Mouse (Mus musculus): ENCODE results near the gene Bmyc.
"Not testable (repeated sequence)": the region's sequence is repeated elsewhere in the genome, so short reads cannot be mapped to it uniquely, and the experiment has no call there.

Bmyc gene

GRCm38 (mm10) chr2:25733199-25733930 is 26.8 kb downstream of the Bmyc start:
- no peak for DNase-seq (ENCODE audit: low read depth, low spot score)

- DNase-seq (ENCODE audit: low read depth, low spot score), result not testable (repeated sequence)
Measured at GRCm38 (mm10) chr2:25736709-25737108, 30.2 kb downstream of the Bmyc start, which contains the start of gene Obp2b. TSS of gene Obp2b (plus strand) at chr2:25737009.

- peak; percentile 13 for DNase-seq (ENCODE audit: low read depth, low spot score)
Measured at GRCm38 (mm10) chr2:25741671-25742070, 35.1 kb downstream of the Bmyc start.

DNA sequence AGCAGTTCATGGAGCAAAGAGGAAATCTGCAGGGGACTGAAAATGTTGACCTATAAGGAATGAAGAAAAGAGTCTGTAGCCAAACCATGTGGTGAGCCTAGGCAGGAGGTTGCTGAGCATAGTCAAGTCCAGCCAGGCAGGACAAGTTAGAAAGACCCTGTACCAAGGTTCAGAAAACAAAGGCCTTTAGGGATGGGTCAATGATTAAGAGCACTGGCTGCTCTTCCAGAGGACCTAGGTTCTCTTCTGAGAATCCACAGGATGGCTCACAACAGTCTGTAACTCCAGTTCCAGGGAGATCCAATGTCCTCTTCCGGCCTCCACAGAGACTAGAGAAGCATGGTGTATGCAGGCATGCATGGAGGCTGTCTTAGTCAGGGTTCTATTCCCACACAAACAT is 47.7 kb downstream of the Bmyc start:
- DNase-seq (ENCODE audit: low read depth, low spot score), result no peak
